Mouse (Mus musculus): ENCODE data around the gene Rab25.

Gene Rab25

GRCm38 (mm10) chr3:88567892-88568291 is 19.8 kb upstream of the Rab25 start:
- DNase-seq (ENCODE audit: low spot score in 2 of 2): no peak

DNA sequence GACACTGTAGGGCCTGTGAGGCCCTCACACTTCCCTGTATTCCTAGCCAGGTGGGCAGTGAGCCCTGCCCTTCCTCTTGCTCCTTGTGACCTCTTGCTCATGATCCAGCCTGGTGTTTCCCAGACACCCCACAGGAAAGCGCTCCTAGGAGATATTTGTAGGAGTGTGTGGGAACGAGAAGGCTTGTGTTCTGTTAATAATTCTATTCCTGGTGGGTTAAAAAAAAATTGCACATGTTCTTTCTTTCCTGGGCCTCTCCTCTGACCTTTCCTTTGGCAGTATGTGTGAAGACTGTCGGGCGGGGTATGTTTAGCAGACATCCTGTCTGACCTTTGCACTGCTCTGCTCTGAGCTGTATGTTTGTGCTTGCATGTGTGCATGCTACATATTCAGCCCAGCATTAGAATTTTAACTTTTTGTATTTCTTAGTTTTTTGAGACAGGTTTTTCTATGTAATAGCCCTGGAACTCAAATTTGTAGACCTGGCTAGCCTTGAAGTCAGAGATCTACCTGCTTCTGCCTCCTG is 18.5 kb upstream of the Rab25 start:
- no peak for DNase-seq (ENCODE audit: low spot score in 2 of 2)

DNA sequence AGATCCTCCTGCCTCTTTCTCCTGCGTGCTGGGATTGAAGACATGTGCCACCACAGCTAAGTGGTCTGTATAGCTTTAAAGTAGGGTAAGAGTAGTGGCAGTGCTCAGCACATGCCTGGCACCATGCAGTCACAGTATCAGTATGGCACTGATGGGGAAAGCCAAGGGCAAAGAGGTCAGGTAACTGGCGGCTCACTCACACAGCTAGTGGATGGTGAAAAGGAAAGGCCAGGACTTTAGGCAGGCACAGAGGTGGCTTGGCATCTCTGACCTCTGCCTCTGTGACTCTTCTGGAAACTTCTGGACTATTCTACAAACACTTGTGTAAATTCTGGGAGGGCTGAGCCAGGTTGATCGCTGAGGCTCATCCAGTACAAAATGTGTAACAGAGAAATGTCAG is 18.0 kb upstream of the Rab25 start:
- no peak for DNase-seq (ENCODE audit: low spot score in 2 of 2)

DNA sequence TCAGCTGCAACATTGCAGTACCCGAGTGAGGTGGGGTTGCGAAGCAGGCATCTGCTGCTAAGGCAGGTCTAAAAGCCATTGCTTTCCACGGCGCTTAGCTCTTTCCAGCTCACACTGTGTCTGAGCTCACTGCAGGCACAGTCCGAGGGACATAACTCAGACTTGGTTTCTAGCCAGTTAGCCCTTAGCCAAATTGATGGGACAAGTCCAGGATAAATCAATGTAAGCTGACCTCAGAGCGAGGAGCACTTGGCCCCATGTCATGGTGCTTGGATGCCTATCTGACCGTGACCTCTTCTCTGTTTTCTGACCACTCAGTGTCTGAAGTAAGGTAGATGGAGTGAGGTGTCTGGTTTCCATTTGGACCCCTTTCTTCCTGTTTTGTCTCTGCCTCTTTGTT is 15.9 kb upstream of the Rab25 start:
- DNase-seq (ENCODE audit: low spot score in 2 of 2): no peak

DNA sequence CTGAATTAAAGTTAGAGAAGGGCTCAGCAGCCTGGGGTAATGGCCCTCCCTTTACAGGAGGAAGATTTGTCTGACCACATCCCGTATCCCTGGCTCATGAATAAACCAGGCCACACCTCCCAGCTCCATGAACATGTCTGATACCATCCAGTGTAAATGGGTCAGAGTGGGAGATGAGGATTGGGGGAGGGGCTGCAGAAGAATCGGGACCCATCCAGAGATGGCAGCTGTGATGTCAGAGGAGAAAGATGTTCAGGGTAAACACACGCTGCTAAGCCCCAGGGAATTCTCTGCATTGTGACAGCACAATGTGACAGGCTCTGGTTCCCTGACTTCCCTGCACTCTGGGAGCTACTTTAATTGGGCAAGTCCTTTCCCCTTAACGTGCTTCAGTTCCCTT is 15.3 kb upstream of the Rab25 start:
- DNase-seq (ENCODE audit: low spot score in 2 of 2): no peak

DNA sequence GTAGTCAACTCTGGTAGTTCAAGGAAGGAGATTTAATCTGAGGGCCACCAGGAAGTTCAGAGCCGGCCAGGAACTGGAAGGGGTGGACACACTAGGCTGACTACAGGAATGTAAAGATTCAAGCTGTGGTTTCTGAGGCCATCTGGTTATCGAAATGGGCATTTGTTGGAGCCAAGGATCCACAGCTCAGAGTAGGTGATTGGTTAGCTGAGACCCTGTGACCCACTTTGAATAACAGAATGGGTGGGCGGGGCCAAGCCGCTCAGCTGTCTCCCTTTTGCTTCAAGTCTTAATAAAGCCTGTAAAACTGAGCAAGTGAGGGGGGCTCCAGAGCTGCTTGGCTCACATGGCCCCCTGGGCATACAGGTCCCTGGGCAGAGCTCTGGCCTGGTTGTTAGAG is 13.9 kb upstream of the Rab25 start:
- no peak for DNase-seq (ENCODE audit: low spot score in 2 of 2)

DNA sequence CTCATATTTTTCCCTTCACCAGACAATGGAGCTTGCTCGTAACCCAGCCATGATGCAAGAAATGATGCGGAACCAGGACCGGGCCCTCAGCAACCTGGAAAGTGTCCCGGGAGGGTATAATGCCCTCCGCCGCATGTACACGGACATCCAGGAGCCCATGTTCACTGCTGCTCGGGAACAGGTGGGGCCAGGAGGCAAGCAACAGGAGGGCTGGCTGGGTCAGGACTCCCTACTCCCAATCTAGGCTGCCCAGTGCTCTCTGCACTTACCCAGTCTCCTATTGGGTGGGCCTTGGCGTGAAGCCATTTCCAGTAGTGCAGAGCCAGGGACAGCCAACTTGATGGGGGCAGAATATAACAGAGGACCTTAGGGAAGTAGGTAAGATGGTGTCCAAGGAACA is 11.5 kb upstream of the Rab25 start:
- no peak for DNase-seq (ENCODE audit: low spot score in 2 of 2)

DNA sequence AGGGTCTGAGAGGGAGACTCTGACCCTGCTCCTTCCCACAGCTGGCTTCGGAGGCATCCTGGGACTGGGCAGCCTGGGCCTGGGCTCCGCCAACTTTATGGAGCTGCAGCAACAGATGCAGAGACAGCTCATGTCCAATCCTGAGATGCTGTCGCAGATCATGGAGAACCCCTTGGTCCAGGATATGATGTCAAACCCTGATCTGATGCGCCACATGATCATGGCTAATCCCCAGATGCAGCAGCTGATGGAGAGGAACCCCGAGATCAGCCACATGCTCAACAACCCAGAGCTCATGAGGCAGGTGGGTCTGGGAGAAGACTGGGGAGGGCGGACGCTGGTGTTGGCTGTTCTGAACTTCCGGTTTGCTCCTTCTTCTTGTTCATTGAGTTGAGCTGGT is 8.5 kb upstream of the Rab25 start:
- DNase-seq (ENCODE audit: low spot score in 2 of 2): no peak

GRCm38 (mm10) chr3:88555731-88556130 is 7.6 kb upstream of the Rab25 start:
- no peak for DNase-seq (ENCODE audit: low spot score in 2 of 2)

GRCm38 (mm10) chr3:88555069-88555605 is 7.0 kb upstream of the Rab25 start:
- DNase-seq (ENCODE audit: low spot score in 2 of 2): no peak

- DNase-seq (ENCODE audit: low spot score in 2 of 2): peak in 1 of 2 experiments; percentile 34
These were observed 5.9 kb upstream of the Rab25 start for GRCm38 (mm10) chr3:88553880-88554586.

DNA sequence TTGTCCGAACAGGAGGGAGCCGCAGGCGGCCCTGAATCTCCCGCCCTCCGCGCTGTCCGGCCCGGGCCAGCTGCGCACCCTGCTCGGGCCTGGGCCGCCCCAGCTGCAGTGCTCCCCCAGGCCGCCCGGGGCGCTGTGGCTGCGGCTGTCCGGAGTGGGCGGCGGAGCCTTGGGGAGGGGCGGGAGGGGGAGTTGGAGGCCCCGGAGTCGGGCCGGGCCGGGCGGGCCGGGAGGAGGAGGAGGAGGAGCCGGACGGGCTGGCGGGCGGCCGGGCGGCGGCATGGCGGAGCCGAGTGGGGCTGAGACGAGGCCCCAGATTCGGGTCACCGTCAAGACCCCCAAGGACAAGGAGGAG is 5.4 kb upstream of the Rab25 start, which contains the start of gene Ubqln4:
Gene Ubqln4, plus strand, starts transcription at position 234 of the 355 bp plus-strand sequence.
- peak; percentile 73 to 82 for DNase-seq (ENCODE audit: low spot score in 2 of 2)

GRCm38 (mm10) chr3:88552676-88553524 is 4.8 kb upstream of the Rab25 start, which contains the start of gene Lamtor2:
TSS of gene Lamtor2 (minus strand) at chr3:88553074.
- peak; percentile 98 for DNase-seq (ENCODE audit: low spot score in 2 of 2)

DNA sequence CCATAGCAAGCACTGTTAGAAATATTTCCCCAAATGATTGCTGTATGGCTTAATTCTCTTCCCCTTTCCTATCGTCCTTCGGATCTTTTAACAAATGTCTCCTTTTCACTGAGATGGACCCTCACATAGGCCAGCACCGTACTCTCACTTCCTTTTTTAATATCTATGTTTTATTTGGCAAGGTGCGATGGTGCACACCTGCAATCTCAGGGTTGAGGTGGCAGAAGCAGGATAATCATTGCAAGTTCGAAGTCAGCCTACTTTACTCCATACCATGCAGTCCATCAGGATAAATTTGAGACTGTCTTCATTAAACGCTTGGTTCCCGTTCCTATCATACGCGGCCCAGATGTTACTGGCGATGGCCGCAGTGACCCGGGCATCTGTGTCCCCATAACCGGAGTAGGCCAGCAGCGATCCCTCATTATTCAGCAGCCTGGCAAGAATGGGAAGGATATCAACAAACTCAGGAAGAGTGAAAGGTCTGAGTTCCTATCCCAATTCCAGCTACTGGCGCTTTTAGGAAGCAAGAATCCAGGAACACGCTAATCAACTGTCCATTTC is 4.1 kb upstream of the Rab25 start:
- no peak for DNase-seq (ENCODE audit: low spot score in 2 of 2)

GRCm38 (mm10) chr3:88551586-88551985 is 3.5 kb upstream of the Rab25 start:
- DNase-seq (ENCODE audit: low spot score in 2 of 2): no peak

DNA sequence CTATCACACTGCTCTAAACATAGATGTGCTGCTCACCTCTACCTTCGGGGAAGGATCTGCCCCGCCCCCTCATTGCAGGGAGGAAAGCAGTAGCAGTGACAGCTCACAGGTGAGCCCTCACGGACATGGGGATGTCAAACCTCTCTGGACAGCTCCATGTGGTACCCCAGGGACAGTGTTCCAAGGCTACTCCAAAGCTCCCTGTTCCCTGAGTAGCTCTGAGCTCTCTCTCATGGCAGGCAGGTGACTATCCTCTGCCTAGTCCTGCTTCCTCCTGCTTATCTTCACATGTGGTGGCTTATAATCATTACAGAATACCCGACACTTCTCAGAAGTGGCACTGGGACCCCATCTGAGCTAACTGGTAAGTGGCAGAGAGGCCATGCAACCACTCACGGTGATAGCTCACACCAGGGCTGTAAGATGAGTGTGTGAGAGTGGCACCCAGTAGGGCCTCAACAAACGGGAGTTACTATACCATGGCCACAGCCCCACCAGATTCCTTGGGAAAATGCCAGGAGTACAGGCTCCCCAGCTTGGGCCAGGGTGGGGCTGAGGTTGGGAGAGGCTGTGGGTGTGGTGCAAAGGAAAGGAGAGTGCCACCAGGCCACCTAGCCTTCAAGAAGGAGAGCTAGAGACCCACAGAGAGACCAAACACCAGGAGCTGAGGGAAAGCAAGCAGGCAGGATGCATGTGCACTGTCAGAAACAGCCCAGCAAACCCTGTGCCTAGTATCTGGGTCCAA is 1.3 kb downstream of the Rab25 start:
- DNase-seq (ENCODE audit: low spot score in 2 of 2): no peak

DNA sequence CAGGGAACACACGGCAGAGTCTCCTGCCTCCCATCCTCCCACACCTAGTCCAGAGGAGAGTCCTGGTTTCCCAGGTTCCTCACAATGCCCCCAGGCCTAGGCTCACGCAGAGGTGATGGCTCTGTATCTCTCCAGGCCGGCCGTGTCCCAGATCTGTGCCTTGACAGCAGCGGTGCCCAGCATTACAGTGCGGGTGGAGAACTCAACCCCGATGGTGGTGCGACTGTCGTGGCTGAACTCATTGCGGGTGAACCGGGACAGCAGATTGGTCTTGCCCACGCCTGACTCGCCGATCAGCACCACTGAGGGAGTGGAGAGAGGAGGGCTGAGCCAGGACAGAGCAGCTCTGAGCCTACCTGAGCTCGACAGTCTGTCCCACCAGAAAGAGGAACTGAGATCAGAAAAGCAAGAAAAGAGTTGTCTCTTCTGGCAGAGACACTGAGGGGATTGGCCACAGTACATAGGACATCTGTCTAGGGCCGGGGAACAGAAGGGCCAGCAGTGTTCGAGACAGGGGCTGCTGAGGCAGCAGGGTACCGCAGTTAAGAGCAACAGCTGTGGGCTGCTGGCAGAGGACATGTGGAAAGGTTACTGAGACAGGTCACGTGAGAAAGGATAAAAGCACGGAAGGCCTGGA is 3.0 kb downstream of the Rab25 start:
- DNase-seq (ENCODE audit: low spot score in 2 of 2): no peak

DNA sequence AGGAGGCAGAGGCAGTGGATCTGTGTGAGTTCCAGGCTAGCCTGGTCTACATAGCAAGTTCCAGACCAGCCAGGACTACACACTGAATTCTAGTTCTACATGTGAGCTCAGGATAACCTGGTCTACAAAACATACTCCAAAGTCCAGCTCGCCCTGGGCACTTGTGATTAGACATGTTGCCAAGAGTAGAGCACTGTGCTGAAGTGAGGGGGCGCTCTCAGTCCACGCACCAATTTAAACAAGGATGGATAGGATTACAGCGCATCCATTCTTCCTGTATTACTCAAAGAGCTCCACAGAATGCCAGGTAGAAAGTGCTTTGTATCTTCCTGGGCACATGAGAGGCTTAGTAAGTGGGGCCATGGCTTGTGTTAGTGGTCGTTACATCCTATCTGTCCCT is 3.6 kb downstream of the Rab25 start:
- DNase-seq (ENCODE audit: low spot score in 2 of 2): no peak

DNA sequence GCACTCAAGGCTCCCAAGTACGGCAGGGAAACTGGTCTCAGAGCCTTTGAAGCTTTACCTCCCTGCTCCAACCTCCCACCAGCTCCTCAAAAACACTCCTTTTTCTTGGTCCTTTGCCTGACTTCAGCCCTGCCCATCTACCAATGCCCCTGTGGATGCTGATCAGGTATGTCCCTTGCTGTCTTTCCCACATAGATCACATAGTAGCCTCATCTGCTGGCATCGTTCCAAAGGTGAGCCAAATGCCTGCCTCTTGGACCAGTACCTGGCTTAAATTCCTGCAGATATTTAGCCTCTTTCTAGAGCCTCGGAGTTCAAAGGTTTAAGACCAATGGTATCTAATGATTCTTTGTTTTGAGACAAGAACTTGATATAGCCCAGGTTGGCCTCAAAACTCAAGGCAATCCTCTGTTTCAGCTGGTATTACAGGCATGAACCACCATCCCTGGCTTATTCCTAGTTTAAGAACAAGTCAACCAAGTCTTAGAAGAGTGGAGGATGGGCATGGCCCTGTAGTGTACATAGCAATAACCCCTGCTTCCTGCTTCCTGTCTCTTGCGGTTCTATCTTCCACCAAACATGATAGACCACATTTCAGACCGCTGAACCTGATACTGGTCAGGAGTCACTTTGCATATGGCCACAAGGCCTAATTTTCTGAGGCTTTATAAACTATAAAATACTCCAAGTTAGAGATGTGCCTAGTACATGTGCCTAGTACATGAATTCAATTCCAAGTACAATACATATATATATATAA is 4.3 kb downstream of the Rab25 start:
- DNase-seq (ENCODE audit: low spot score in 2 of 2): no peak

GRCm38 (mm10) chr3:88543174-88543573 is 4.9 kb downstream of the Rab25 start:
- no peak for DNase-seq (ENCODE audit: low spot score in 2 of 2)

Data from right cerebral cortex, postnatal 36 days (tissue).